Mouse (Mus musculus) frontal cortex, postnatal 25 days (tissue): ENCODE results near the gene Add3.

Experiments used
- DNase-seq, 2 experiments: peaks; one replicate each; pipeline ENCODE4 v3.0.0; 2022; ENCODE audit warnings: low spot score in 2 of 2

Gene Add3

DNA sequence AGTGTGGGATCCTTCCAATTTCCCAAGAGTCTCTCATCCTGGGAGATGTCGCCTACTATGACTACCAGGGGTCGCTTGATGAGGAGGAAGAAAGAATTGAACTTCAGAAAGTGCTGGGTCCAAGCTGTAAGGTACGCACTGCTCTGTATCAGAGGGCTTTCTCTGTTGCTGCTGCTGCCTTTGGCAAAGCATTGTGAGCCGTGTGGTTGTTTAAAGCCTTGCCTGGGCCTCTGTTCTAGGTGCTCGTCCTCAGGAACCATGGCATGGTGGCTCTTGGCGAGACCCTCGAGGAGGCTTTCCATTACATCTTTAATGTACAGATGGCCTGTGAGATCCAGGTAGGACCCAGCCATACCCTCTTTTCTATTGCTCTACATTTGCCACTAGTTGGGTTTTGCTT is 93.3 kb downstream of the Add3 start:
- no peak for DNase-seq

DNA sequence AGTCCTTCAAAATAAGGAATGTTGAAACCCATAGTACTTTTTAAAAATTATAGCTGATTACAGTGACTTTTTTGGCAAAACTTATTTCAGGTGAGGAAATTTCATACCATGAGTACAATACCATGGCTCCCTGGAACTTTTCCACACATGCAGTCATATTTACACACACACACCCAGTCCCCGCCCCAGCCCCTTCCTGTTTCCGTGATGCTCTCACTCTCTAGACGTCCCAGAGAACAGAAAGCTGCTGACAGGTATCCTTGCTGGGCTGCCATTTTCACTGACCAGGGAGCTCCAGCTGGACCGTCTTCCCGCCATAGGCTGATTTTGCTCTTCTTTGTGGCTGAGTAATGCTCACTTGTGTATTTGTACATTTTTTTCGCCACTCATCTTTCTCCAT is 101.6 kb downstream of the Add3 start:
- no peak for DNase-seq

DNA sequence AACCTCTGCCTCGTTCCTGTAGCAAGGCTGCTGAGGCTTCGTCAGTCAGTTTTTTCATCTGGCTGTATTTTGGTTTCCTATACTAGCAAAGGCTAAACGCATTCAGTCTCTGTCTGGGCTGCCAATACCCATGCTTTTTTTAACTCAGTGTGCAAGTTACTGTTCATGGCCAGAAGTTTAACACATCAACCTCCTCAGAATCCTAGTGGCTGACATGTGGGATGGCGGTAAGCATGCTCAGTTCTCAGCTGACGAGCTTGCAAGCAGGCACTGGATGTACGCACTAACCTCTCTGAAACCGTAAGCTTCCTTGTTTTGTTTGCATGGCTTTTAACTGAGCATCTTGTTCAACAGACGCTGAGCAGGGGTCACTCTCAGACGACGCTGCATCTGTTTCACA is 103.7 kb downstream of the Add3 start:
- DNase-seq: no peak

DNA sequence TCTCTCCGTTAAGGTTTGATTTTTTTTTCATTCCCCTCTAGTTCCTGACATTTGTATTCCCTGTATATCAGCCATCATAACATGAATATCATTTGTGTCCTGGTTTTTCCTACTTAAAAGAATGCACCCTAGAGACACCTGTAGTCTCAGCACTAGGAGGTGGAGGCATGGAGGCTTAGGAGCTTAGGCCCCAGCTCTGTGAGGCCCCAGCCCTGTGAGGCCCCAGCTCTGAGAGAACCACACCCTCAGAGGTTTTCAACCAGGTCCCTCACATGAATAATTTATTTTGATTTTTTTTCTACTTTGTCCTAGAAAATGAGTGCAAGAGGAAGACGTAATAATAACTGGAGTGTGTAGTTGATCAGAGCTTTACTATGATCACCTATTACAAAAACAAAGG is 107.3 kb downstream of the Add3 start:
- DNase-seq: no peak

DNA sequence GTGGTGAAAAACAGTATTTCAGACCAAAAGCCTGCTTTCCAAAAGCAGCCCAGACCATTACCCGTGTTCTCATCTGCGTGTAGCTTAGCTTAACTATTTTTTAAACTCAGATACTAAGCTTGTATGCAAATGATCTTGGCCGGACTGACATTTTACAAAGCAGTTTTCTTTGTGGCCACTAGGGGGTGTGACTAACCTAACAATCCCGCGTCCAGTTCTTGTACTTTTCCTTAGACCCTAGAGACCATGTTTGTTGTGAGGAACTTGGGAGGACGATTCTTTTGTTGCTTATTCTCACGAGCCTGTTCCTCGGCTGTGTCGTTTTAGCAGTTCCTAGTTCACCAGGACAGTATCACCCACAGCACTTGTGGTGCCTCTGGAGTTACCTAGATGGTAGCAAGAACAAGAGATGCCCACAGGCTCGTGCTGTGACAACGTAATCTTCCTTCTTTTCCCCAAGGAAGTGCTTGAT is 107.8 kb downstream of the Add3 start:
- peak in 1 of 2 experiments; percentile 36 for DNase-seq

DNA sequence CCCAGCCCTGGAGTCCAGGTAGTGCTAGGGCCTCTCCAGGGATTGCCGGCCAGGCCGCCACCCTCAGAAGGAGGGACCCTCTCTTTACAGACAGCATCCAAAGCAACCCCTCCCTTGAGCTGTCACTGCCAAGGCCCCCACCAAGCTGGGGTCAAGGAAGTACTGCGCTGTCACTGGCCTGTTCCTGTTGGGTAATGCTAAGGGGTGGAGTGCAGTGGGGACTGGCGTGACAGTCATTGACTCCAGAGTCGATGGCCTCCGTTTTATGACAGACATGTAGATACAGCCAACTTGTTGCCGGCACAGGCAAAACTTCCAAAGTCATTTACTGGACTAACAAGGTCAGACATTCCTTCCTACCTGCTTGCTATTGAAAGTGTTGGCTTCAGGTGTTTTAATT is 110.8 kb downstream of the Add3 start:
- no peak for DNase-seq

DNA sequence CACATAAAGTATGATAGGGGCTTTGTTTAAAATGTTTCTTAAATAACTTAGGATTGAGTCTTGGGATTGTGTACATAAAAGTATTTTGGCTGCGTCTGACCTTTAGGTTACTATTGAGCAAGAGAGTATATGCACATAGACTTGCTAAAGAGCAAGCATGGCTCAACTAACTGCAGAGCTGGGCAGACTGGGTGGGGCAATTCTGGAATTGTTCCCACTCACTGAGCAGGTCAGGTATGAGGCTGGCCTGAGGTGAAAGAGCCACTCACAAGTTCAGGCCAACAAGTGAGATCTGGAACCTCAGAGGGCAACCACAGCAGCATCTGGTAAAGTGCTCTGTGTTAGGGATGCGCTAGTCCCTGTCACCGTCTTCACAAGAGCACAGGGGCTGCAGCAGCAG is 111.4 kb downstream of the Add3 start:
- DNase-seq: no peak

DNA sequence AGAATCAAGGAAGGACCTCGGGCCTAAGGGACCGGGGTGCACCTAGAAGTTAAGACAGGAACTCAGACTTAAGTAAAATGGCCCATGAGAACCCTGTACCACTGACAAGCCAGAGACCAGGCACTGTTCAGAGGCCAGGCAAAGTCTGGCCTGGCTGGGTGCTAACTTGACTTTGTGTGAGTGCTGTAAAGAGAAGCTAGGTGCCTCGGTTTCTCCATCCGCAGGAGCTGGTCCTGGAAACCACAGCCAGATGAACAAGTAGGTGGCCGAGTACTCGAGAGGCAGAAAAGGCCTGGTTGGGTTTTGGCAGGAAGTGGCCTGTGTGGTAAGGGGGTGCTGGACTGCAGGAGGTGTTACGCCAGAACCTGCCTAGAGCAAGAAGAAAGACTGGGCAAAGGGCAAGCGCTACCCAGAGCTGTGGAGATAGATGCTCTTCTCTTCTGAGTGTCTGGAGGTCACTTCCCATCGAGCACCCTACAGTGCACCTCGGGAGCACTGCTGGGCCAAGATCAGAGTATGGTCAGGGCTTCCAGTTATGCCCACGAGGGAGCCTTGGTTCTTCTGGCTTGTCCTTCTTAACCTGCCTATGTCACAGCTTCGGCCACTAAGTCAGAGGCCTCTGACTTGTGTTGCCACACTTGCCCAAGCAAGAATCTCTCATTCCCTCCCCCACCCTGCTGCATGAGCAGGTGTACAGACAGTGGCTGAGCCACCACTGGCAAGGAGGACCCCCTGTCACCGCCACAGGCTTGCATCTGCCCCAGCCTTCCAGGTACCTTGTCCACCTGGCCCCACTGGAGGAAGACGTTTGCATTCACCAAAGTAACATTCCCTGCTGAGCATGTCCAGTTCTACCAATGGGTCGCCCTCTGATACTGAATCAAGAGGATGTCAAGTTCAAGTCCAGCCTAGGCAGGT is 112.1 kb downstream of the Add3 start:
- DNase-seq: no peak

DNA sequence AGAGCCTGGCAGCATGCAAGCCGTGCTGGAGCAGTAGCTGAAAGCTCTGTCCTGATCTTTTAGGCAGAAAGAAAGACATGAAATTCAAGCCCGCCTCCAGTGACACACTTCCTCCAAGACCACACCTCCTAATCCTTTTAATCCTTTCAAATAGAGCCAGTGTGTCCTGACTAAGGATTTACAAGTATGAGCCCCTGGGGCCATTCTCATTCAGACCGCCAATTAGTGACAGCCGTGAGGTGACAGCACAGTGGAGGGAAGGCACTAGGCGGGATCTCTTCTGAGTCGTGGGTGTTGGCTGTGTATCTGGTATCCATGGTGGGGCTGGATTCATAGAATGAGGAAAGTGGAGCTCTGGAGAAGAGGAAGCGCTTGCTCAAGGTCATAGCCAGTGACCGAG is 116.1 kb downstream of the Add3 start:
- no peak for DNase-seq

DNA sequence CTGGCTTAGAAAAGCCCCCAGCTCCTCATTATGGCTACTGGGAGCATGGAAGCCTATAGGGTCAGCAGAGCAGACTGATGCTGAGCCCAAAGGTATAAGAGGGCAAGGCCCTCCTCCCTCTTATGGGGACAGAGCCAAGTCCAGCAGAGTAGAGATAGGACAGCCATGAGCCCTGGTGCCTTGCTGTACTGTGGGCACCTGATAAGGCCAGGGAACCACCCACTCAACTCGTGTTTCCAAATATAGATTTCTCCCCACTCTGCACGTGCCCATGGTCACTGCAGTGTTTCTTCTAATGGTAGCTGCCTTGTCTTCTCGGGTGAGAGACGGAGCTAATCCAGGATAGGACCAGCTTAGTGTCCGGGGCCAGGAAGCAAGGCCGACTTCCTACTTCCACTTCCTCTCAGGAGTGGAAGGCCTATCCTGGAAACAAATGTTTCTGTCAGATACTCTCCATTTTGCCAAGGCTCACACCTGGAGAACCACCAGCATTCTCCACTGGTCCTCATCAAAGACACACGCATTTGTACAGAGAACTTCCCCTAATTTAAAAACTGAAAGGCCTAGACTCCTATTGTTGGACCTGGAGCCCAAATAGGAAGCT is 116.8 kb downstream of the Add3 start:
- no peak for DNase-seq

DNA sequence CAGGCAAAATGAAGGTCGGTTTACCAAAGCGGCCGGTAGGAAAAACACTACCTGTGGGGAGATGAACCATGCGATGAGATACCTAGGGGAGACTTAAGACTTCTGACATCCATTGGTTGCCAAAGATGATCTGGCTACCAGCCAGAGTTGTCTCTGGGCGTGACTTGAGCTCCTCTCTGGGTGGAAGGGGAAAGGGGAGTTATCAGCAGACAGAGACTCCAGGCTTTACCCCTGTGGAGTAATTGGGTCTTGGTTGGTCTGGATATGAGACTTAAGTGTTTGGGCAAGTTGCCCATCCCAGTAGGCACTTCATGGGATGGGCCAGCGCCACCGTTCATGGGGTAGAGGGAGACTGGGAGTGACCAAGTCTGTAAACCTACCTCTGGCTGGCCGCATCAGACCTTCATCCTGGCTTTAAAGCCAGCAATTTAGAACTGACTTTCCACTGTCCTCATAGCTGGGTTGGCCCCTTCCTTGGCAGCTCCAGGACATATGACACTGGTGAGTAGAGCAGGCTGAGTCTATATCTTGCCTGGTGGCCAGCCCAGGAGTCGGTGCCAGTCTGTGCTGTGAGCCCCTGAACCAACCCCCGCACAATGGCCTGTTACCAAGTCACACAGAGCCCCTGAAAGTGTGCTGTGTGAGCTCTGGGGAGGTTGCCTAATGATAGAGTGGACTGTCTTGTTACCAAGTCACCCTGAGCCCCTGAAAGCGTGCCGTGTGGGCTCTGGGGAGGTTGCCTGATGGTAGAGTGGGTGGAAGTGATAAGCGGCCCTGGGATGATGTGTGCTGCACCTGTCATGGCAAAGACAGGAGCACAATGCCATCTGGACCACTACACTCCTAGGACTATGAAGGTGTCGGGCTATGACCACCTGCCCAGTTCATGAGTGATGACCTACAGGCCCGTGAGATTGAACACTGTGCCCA is 117.7 kb downstream of the Add3 start:
- DNase-seq: no peak

DNA sequence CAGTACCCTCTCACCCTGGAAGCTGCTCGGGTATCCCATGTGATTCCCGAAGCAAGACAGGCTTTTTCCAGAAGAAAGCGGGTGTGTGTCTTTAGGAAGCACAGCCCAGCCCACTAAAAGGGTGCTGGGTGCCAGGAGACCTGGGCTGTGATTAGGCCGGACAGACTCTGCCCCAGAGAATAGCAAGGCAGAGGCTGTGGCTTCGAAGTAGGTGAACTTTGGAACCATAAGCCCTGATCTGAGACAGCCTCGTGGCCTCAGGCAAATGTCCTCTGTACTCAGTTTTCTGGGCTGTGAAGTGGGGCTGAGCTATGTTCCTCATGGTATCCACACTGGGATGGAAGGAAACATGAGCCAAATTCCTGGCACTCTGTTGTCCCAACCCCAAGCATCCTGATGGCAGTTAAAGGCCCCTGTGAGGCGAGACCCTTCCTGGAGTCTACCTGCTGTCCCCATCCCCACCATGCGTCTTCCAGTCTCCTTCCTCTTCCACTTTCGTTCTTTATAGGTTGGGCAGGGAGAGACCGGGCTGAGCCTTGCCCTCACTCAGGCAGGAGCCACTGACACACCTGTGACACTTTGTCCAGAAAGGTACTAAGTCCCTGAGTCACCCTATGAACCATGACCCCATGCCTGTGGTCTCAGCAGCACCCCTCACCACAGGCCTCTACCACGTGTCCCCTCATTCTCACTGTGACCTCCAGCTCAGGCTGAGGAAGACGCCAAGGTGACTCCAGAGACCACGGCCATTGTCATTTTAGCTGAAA is 118.7 kb downstream of the Add3 start:
- no peak for DNase-seq

DNA sequence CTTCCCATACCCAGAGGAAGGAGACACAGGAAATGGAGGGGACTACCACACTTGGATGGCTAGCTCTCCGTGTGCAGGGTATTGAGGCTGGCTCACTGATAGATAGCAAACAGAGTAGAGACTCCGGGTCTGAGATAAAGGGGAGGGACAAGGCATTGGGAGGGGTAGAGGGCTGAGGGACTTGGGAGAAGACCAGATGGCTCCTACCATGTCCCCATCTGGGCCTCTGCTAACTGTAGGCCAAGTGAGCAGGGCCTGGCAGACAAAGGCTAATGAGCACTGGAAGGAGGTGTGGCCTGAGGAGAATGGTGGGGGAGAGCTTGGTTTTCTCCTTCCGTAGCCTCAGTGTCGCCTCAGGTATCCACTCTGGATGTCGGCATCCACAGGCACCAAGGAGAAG is 119.3 kb downstream of the Add3 start:
- DNase-seq: no peak

DNA sequence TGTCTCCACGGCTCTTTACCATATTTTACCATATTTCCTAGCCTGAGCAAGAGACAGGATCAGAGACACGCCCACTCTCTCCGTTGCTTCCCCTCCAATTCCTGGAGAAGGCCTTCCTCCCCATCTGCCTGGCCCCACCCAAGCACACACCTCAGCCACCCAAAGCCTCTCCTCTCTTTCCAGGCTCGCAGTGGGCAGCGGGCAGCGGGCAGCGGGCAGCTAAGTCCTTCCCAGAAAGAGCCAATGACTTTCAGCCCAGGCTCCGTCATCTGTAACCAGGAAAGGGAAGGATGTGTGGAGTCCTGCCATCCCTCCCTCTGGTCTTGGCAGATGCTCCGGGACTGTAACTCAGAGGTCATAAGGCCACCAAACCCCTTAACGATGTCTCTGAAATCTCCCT is 120.0 kb downstream of the Add3 start:
- DNase-seq: no peak

DNA sequence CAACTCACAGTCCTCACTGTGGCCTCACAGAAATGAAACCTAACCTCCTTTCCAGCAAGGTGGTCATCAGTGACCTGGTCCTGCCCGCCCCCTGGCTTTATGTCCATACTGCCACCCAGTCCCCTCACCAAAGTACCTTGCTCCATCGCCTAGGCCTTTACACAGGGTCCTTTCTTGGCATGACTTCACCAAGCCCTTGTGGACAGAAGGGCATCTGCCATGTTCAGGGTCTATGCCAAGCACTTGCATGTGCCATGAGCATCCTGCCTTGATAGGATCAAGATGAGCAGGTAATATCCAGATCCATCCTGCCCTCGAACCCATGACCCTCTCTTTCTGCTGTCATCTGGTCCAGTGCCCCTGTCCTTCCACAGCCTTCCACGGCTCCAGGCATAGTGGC is 120.6 kb downstream of the Add3 start:
- DNase-seq: no peak

DNA sequence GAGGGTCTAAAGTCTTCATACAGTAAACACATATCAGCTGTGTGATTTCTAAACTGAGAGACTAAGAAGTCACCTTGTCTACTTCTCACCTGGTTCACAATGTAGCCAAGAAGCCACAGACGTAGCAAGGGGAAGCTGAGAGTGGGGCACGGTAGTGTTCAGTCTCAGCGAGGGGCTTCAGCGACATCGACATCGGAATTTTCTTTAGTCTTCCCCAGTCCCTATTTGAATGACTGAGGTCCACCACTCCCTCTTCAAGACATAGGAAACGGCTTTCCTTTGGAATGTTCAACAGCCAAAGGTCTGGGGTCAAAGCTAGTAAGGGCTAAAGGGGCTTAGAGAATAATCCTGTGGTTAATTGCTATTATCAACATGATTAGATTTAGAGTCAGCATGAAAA is 121.8 kb downstream of the Add3 start:
- no peak for DNase-seq

DNA sequence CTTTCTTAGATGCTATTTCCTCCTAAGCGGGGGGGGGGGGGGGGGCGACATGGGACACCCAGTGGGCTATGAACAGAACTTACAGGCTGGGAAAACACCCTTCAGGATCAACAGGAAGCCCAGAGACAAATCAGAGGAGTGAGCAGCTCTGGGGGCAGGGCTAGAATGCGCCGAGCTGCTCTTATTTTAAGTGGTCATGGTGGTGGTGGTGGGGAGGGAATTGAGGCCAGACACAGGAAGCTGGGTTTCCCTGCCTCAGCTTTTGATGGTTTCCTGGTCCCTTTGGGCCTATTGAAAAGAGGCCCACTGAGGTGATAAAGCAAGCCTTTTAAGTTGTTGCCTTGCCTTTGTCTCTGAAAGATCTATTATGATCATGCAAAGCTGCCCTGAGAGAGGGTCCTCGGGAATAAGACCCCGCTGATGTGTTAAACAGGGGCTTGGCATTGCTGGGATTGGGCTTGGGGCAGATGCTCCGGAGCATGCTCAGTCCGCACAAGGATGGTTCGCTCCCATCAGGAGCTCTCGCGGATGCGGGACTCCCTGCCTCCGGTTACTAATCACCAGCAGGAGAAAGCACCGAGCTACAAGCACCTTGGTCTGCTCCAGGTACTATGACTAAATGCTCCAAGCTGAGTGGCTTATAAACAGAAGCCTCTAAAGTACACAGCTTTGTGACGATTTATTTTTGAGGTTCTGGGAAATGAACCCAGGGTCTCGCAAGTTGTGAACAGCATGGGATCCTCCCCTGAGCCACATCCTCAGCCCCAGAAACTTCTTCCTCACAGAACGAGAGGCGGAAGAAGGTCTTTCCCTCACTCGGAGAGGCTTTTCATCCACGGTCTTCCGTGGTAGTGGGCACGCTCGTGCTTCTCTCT is 123.9 kb downstream of the Add3 start:
- DNase-seq: no peak

DNA sequence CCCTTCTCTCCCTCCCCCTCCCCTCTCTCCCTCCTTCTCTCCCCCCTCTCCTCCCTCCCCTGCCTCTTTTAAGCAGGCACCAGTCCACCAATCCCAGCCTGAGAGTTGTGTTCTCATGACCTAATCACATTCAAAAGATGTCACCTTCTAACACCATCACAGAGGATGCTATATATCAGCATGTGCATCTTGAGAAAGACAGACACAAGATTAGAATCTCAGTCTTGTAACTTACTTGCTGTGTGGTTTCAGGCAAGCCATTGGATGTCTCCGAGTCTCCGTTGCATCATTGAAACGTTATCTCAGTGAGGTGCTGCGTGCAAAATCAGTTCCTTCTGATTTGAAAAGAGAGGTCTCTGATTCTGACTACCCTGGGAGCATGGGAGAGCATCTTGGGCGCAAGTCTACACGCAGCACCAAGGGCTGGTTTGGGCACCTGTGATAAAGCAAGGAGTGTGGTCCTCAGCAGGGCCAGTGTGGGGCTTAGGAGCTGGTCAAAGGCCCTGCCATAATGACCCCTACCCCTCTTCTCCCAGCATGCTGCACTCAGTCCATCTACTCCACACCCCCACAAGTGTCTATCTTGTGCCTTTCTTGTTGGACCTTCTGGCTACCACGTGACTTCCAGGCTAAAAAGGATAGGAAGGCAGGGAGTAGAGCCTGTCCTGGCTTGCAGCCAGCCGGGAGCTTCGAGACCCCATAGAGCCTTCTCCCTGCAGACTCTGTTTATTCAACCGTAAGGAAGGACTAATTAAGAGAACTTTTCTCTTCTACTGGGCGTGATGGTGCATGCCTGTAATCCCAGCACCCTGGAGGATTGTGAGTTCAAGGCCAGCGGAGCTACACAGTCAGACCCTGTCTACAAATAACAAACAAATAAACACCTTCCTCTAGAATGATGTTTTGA is 124.8 kb downstream of the Add3 start:
- DNase-seq: no peak

DNA sequence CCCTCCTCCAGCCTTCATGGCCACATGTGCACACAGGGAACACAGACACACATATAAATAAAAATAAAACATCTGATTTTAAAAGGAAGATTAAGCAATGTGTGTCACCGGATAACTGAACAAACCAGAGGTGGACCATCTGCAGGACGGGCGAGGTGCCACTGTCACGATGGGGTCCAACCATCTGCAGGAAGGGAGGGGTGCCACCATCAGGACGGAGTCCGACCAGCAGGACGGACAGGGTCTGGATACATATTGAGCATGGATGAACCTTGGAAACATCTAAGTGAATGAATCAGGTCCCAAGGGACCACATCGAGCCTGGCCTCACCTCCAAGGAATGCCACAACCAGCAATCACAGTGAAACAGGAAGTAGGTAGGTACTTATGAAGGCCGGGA is 127.1 kb downstream of the Add3 start:
- no peak for DNase-seq
